Mouse (Mus musculus) large intestine, adult 2 months (tissue): ENCODE data around the gene Shmt2. TPM values are rescaled to one million over a fixed set of nuclear protein-coding genes. Genes with fewer than 3 reads are reported as not detected.

Experiments used
- DNase-seq: peaks from one replicate; pipeline ENCODE4 v3.0.0-alpha.2; 2012; ENCODE audit warnings: low read depth, low spot score
- WGBS: fragments of 180-500 bp; shearing (Covaris S2); methylation state at CpG from one replicate; pipeline ENCODE4 v1.1.7; 2018; 5-methylcytosine and 5-hydroxymethylcytosine counted together
- polyA plus RNA-seq: library from polyadenylated mRNA; depleted of rRNA; stranded (reverse); fragments of >200 nt; gene quantifications from 2 replicates; pipeline ENCODE4 v1.2.3, GENCODE M21; 2012

The Shmt2 gene
- polyA plus RNA-seq, 1 experiment: 59.0 TPM

DNA sequence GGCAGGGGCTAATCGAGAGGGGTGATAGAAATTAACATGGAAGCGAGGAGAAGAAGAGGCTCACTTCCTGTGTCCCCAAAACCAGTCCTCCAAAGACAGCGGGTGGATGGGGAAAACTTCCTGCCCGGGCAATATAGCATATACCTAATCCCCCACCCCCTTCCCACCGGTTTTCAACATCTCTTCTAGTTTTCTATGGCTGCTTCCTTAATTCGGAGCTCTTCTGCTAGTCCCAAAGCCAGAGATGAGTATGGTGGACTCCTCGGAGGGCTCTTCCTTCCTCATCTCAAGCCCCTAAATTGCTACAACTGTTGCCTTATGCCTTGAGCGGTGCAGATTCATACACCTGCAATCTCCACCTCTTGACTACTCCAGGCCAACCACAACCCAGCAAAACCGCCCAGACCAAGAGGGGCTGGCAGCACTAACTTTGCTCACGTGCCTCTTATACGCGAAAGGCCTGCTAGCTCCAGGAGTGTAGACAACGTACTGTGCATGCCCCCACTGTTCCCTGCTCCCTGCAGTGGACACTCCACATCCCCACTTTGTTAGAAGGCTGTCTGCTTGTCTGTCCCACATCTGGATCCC, 8.0 kb downstream of the Shmt2 start:
- no peak for DNase-seq
- 53% methylated on average over 13 of the region's 13 CpGs for WGBS

DNA sequence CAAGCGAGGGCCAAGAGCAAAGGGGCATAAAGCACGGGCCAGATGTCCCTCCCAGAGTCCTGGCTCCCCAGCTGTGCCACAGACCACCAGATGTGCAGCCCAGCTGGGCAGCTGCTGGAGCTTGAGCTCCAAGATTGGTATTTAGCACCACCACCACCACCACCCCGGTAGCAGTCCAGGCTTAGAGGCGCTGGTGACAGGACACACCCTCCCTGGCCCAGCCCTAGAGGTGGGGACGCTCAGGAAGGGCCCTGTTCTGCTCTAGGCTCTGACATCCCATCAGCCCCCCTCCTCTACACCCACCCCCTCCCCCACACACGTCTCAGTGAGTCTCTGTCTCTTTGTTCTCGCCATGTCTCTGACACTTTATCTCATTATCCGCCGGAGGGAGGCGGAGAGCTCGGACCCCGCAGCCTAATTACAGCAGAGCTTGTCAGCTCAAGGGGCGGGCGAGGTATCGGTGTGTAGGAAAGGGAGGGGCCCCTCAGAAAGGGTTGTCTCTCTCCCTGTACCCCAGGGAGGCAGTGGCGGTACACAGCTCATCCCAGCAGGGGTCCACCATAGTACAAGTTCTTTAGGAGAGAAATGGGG, 8.6 kb downstream of the Shmt2 start:
- no peak for DNase-seq
- 8% methylated on average over 16 of the region's 16 CpGs for WGBS

DNA sequence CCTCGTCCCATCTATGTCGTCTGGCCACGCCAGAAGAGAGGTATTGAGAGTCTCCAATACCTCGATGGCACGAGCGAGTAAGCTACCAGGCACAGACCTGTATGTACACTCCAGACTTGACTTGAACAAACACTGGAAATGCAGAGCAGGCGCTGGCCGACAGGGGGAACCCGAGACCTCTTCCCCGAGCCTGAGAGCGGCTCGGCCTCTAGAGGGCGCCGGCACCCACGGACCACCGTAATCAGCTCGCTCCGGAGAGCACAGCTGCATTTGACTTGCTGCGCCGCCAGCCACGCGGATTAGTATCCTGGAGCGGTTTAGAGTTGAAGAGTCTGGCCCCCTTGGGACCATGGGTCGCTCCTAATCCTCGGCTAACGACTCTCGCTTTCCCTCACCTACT, 9.4 kb downstream of the Shmt2 start:
- DNase-seq: peak; percentile 63
- WGBS: under 1% methylated on average over 27 of the region's 27 CpGs

DNA sequence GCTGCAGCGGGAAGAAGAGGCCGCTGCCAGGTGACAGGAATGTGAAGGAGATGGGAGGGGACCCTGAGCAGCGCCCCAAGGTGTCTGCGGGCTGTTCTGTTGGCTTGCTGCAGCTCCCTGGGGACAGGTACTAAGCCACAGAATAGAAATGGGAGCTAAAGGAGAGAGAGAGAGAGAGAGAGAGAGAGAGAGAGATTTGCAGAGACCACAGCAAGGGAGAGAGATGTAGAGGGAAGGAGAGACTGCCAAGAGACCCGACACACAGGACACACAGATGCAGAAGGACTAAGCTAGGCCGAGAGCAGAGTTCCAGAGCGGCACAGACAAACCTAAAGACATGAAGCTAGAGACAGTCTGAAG, 10.0 kb downstream of the Shmt2 start:
- no peak for DNase-seq
- whole genome bisulfite sequencing: 6% methylated on average over 7 of the region's 7 CpGs

- no peak for DNase-seq
- 1% methylated on average over 45 of the region's 46 CpGs for whole genome bisulfite sequencing
Measured at GRCm38 (mm10) chr10:127511634-127512306, 10.5 kb downstream of the Shmt2 start.

GRCm38 (mm10) chr10:127510895-127511617, 11.2 kb downstream of the Shmt2 start:
- DNase-seq: no peak
- 27% methylated on average over 11 of the region's 11 CpGs for WGBS

DNA sequence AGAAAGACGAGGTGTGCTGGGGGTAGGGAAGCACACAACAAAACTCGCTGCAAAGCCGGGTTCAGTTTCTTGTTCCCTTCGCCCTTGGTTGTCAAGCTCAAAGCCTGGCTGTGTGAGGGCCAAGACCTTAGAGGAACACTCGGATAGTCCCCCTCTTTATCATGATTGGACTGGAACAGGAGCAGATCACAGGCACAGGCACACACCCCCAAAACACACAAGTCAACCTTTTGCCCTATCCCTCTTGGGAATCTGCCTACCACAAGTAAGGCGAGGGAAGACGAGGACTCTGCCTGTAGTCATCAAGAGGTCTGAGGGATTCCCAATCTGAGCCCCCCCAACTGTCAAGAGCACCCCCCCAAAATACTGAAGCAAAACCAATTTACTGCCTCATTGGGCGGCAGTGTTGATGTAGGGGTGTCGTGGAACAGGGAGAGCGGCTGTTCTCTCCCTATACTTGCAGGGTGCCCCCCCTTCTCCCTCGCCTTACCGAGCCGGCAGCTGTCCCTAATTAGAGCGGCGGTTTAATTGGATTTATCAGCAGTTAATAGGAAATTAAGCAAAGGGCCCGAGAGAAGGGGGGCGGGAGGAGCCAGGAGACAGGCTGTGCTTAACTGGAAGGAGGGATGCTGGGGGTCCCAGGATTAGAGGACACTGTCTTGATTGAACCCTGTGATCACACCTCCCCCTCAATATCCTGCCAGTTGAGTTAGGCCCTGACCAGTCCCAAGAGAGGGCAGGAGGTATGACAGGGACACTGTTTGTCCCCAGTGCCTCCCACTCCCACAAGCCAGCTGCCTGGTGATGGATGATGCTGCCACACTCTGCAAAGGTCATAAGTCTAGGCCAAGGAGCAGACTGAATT, 12.2 kb downstream of the Shmt2 start:
- WGBS: 45% methylated on average over 17 of the region's 17 CpGs
- DNase-seq: no peak

DNA sequence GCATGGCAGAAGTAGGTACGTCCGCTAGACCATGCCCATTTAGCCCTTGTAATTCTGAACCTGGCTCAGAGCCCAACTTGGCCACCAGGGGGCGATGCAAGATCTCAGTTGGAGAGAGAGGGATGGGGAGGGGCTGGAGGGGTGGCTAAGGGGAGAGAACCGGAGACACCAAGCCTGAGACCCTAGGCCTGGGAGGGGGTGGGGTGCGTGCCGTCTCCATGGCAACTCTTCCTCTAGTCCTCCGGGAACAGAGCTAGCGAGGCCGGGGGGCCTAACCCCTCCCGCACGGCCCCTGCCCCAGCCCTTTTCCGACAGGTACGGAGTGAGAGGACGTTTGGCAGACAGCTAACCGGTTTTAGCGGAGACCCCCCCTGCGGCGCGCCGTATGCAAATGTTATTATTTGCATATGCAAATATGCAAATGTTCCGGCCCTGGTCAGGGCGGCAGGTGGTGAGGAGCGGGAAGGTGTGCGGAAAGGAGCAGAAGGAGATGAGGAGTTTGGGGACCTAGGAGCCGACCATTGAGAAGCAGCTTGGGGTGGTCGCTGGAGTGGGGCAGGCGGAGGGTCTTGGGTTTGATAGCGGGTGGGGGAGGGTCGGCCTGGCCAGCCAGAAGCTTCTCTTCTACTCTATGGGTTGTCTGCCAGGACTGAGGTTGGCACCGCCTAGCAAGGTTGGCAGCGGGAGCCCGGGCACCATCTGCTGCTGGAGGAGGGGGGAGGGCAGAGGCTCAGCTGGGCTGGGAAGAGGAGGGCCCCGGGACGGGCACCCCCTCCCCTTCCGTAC, 13.0 kb downstream of the Shmt2 start:
- DNase-seq: peak; percentile 57
- WGBS: 3% methylated on average over 35 of the region's 35 CpGs

DNA sequence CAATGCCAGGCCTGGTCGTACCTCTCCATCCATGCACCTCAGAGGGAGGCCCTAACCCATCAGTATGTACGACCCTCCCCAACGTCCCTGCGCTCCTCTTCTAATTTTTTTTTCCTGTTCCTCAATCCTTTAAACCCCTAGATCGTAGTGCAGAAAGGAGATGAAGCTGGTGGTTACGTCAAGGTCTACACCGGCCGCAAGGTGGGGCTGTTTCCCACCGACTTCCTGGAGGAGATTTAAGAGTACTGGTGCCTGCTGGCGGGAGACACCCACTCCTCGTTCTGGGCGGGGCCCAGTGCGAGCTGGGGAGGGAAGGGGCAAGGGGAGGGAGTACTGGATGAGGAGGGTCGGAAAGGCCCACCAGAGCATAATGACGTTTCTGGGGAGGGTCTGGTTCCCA, 14.0 kb downstream of the Shmt2 start:
- WGBS: 14% methylated on average over 15 of the region's 15 CpGs

DNA sequence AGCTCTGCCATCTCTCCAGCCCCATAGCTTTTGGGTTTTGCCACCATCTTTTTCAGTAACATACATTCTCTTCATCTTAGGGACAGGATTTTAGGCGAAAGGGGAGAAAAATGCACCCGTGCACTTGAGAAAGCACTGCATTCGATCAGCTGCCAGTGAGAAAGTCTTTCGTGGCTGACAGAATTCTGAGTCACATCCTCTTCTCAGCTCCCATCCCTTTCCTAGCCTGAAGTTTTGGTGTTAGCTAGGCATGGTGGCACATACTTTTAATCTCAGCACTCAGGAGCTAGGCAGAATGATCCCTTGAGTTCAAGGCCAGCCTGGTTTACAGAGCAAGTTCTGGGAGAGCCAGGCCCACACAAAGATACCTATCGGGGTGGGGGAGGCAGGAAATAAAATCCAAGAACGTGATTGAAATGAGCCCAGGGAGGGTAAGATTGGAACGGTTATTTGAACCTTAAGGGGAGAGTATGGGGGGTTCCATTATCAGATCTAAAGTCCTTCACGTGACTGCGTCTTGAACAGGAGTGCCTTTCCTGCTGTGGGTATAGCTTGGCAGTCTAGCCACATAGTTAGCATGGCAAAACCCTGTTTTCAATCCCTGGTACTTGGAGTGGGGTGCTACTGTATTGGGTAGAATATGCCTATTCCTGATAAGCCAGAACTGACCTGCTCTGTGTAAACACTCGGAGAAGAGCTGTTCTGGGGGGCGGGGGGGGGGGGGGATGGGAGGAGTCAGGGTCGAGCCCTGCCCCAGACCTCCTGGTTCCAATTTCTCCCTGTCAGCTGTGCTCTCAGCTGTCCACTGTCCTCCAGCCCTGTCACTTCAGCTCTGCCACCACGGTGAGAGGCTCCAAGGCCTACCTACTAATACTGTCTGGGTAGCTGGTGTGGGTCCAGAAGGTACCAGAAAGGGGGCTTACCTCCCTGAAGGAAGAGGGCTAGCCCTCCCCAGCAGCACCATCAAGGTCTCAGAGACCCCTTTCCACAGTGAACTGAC, 21.1 kb downstream of the Shmt2 start, which contains the start of gene Stac3:
Gene Stac3, plus strand, starts transcription at position 793 of the 1,000 bp plus-strand sequence.
- 68% methylated on average over 13 of the region's 13 CpGs for WGBS
- DNase-seq: no peak

More for the DNA sequence above, 14.0 kb downstream of the Shmt2 start:
- peak; percentile 44 for DNase-seq

DNA sequence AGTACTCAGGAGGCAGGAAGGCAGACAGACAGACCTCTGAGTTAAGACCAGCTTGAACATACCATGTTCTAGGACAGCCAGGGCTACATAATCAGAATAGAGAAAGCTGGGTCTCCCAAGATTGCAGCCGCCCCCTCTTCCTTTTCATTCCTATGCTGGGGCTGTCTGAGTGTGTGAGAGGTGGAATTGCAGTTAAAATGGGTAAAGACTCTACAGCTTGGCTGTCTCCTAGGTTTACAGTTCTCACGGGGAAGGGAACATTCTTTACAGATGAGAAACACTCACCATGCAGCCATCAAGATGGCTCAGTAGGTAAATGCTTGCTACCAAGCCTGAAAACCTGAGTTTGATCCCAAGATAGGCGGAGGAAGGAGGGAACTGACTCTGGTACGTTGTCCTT, 22.2 kb downstream of the Shmt2 start:
- whole genome bisulfite sequencing: 77% methylated on average over 4 of the region's 4 CpGs
- DNase-seq: no peak

- WGBS: 85% methylated on average over 5 of the region's 5 CpGs
- no peak for DNase-seq
Measured at GRCm38 (mm10) chr10:127499516-127499915, 22.7 kb downstream of the Shmt2 start.

- 97% methylated on average over 3 of the region's 3 CpGs for WGBS
- no peak for DNase-seq
Measured at GRCm38 (mm10) chr10:127496156-127496555, 26.1 kb downstream of the Shmt2 start.

- no peak for DNase-seq
- WGBS: 81% methylated on average over 3 of the region's 3 CpGs
Measured at GRCm38 (mm10) chr10:127492118-127492517, 30.1 kb downstream of the Shmt2 start.

GRCm38 (mm10) chr10:127491128-127491512, 31.1 kb downstream of the Shmt2 start:
- WGBS: 82% methylated on average over 8 of the region's 8 CpGs
- no peak for DNase-seq

- DNase-seq: no peak
- 88% methylated on average over 18 of the region's 18 CpGs for WGBS
Measured at GRCm38 (mm10) chr10:127490160-127491127, 31.8 kb downstream of the Shmt2 start.

GRCm38 (mm10) chr10:127488856-127489255, 33.4 kb downstream of the Shmt2 start:
- WGBS: 87% methylated on average over 7 of the region's 7 CpGs
- no peak for DNase-seq
